Mouse (Mus musculus) CH12.LX (cell line): ENCODE measurements around the gene Tmem238l. TPM values are rescaled to one million over a fixed set of nuclear protein-coding genes. Genes with fewer than 3 reads are reported as not detected.

Experiments used
- DNase-seq: peaks from one replicate; pipeline ENCODE4 v3.0.0-alpha.2; 2013; ENCODE audit errors: extremely low read depth
- H3K27ac ChIP-seq: 2 replicates; pipeline ENCODE4 v1.5.1; 2012; ENCODE audit warnings: low read depth, mild to moderate bottlenecking, control low read depth, moderate library complexity; ENCODE audit not compliant: insufficient read depth
- H3K27me3 ChIP-seq: replicated peaks from 2 replicates; pipeline ENCODE3; 2012; ENCODE audit warnings: inconsistent platforms
- H3K36me3 ChIP-seq, 2 experiments: replicated peaks in 1 of 2; 2 replicates each; pipeline versions ENCODE3 to v1.6.1; 2012; ENCODE audit warnings: inconsistent platforms in 1 of 2, low read length in 1 of 2, mild to moderate bottlenecking in 1 of 2, mixed read lengths in 1 of 2, moderate library complexity in 1 of 2; ENCODE audit not compliant: control insufficient read depth in 1 of 2, insufficient read depth in 1 of 2
- H3K4me1 ChIP-seq, 2 experiments: 2 replicates each; pipeline ENCODE4 v1.6.1; 2012; ENCODE audit warnings: inconsistent platforms in 1 of 2, moderate library complexity in 1 of 2; ENCODE audit not compliant: insufficient read depth in 2 of 2, control insufficient read depth in 1 of 2
- H3K4me2 ChIP-seq: 2 replicates; pipeline ENCODE4 v1.6.1; 2012; ENCODE audit warnings: low read depth, mild to moderate bottlenecking, control low read depth; ENCODE audit not compliant: poor library complexity, insufficient read depth, severe bottlenecking
- H3K4me3 ChIP-seq, 3 experiments: fragments of 150-350 bp in 1 of 3; sonication (generic) in 1 of 3; replicated peaks in 1 of 3; 2 replicates each; pipeline versions ENCODE3 to v1.5.1; 2011 to 2012; ENCODE audit warnings: low read depth in 2 of 3, low read length in 2 of 3, mild to moderate bottlenecking in 2 of 3, moderate library complexity in 2 of 3, control low read depth in 1 of 3, improper control_type of control experiment in 1 of 3, inconsistent platforms in 1 of 3, mixed read lengths in 1 of 3; ENCODE audit not compliant: poor library complexity in 1 of 3
- H3K79me2 ChIP-seq: replicated peaks from 2 replicates; pipeline ENCODE4 v1.6.1; 2012; ENCODE audit warnings: mild to moderate bottlenecking, moderate library complexity; ENCODE audit not compliant: control insufficient read depth, poor library complexity, insufficient read depth, severe bottlenecking; ENCODE audit errors: extremely low read depth
- H3K9ac ChIP-seq: 2 replicates; pipeline ENCODE4 v1.6.1; 2012; ENCODE audit warnings: low read depth, mild to moderate bottlenecking, control low read depth, moderate library complexity; ENCODE audit not compliant: insufficient read depth
- H3K9me3 ChIP-seq: replicated peaks from 2 replicates; pipeline ENCODE3; 2012; ENCODE audit warnings: low read length, inconsistent platforms, mixed read lengths
- CHD2 ChIP-seq: IDR thresholded peaks from 2 replicates; pipeline ENCODE4 v1.6.1; 2011; ENCODE audit warnings: low read length, improper control_type of control experiment
- E2F4 ChIP-seq: IDR thresholded peaks from 2 replicates; pipeline ENCODE4 v1.6.1; 2011; ENCODE audit warnings: low read depth, low read length, improper control_type of control experiment; ENCODE audit not compliant: insufficient replicate concordance
- ELF1 ChIP-seq: IDR thresholded peaks from 2 replicates; pipeline ENCODE4 v1.6.1; 2014; ENCODE audit warnings: low read depth, mild to moderate bottlenecking, inconsistent platforms, low read length, improper control_type of control experiment
- EP300 ChIP-seq: IDR thresholded peaks from 2 replicates; pipeline ENCODE4 v1.6.1; 2011; ENCODE audit warnings: low read length, improper control_type of control experiment
- ETS1 ChIP-seq: conservative IDR thresholded peaks from 2 replicates; pipeline ENCODE4 v1.6.1; 2012; ENCODE audit warnings: low read depth, mild to moderate bottlenecking, inconsistent platforms, low read length, improper control_type of control experiment, moderate library complexity
- GABPA ChIP-seq: IDR thresholded peaks from 2 replicates; pipeline ENCODE4 v1.6.1; 2012; ENCODE audit warnings: low read depth, low read length, improper control_type of control experiment, inconsistent platforms; ENCODE audit not compliant: insufficient replicate concordance
- IRF4 ChIP-seq: IDR thresholded peaks from 2 replicates; pipeline ENCODE4 v1.6.1; 2014; ENCODE audit warnings: low read depth, mild to moderate bottlenecking, inconsistent platforms, low read length, improper control_type of control experiment
- JUN ChIP-seq: IDR thresholded peaks from 2 replicates; pipeline ENCODE4 v1.6.1; 2011; ENCODE audit warnings: low read depth, mild to moderate bottlenecking, low read length, improper control_type of control experiment, moderate library complexity; ENCODE audit not compliant: insufficient read depth
- JUND ChIP-seq: conservative IDR thresholded peaks from 2 replicates; pipeline ENCODE4 v1.6.1; 2011; ENCODE audit warnings: low read depth, low read length, improper control_type of control experiment
- KAT2A ChIP-seq: IDR thresholded peaks from 2 replicates; pipeline ENCODE4 v1.6.1; 2012; ENCODE audit warnings: low read length, improper control_type of control experiment, inconsistent platforms; ENCODE audit not compliant: insufficient replicate concordance
- MAFK ChIP-seq: IDR thresholded peaks from 2 replicates; pipeline ENCODE4 v1.6.1; 2011; ENCODE audit warnings: low read length, improper control_type of control experiment; ENCODE audit not compliant: insufficient replicate concordance
- MAX ChIP-seq: IDR thresholded peaks from 2 replicates; pipeline ENCODE4 v1.6.1; 2011; ENCODE audit warnings: low read length, improper control_type of control experiment
- MXI1 ChIP-seq: IDR thresholded peaks from 2 replicates; pipeline ENCODE4 v1.6.1; 2011; ENCODE audit warnings: mild to moderate bottlenecking, low read depth, low read length, improper control_type of control experiment
- MYC ChIP-seq: IDR thresholded peaks from 2 replicates; pipeline ENCODE4 v1.6.1; 2011; ENCODE audit warnings: low read depth, mild to moderate bottlenecking, improper control_type of control experiment, low read length
- NELFE ChIP-seq: IDR thresholded peaks from 2 replicates; pipeline ENCODE4 v1.6.1; 2011; ENCODE audit warnings: low read depth, low read length, improper control_type of control experiment
- POLR2A ChIP-seq: IDR thresholded peaks from 2 replicates; pipeline ENCODE4 v1.6.1; 2011; ENCODE audit warnings: low read depth, mild to moderate bottlenecking, improper control_type of control experiment, low read length
- POLR2AphosphoS2 ChIP-seq: IDR thresholded peaks from 2 replicates; pipeline ENCODE4 v1.6.1; 2011; ENCODE audit warnings: low read depth, low read length, improper control_type of control experiment
- RAD21 ChIP-seq: IDR thresholded peaks from 2 replicates; pipeline ENCODE4 v1.6.1; 2011; ENCODE audit warnings: low read depth, mild to moderate bottlenecking, low read length, improper control_type of control experiment, moderate library complexity
- RCOR1 ChIP-seq: conservative IDR thresholded peaks from 2 replicates; pipeline ENCODE4 v1.6.1; 2012; ENCODE audit warnings: low read depth, mild to moderate bottlenecking, inconsistent platforms, low read length, improper control_type of control experiment
- SIN3A ChIP-seq: IDR thresholded peaks from 2 replicates; pipeline ENCODE4 v1.6.1; 2012; ENCODE audit warnings: low read length, improper control_type of control experiment, inconsistent platforms
- SMC3 ChIP-seq: IDR thresholded peaks from 2 replicates; pipeline ENCODE4 v1.6.1; 2011; ENCODE audit warnings: low read depth, low read length, improper control_type of control experiment
- TCF12 ChIP-seq: IDR thresholded peaks from 2 replicates; pipeline ENCODE4 v1.6.1; 2014; ENCODE audit warnings: low read depth, mild to moderate bottlenecking, inconsistent platforms, low read length, improper control_type of control experiment
- UBTF ChIP-seq: IDR thresholded peaks from 2 replicates; pipeline ENCODE4 v1.6.1; 2012; ENCODE audit warnings: low read depth, mild to moderate bottlenecking, inconsistent platforms, low read length, improper control_type of control experiment, moderate library complexity
- ZC3H11A ChIP-seq: IDR thresholded peaks from 2 replicates; pipeline ENCODE4 v1.6.1; 2012; ENCODE audit warnings: low read depth, mild to moderate bottlenecking, inconsistent platforms, low read length, improper control_type of control experiment
- ZMIZ1 ChIP-seq: IDR thresholded peaks from 2 replicates; pipeline ENCODE4 v1.6.1; 2012; ENCODE audit warnings: low read depth, mild to moderate bottlenecking, inconsistent platforms, low read length, improper control_type of control experiment
- ZNF384 ChIP-seq: IDR thresholded peaks from 2 replicates; pipeline ENCODE4 v1.6.1; 2012; ENCODE audit warnings: low read depth, low read length, improper control_type of control experiment, inconsistent platforms
- dilution Hi-C: fragments of 300-500 bp; cut with MboI; formaldehyde crosslinking; loops from 2 replicates; pipeline ENCODE4 v1.14.3; 2020; ENCODE audit warnings: low sequenced_read_pairs; ENCODE audit not compliant: extremely low pct_unique_long_range_greater_than_20kb, extremely low pct_ligation_motif_present
- in situ Hi-C: fragments of 300-500 bp; cut with MboI; formaldehyde crosslinking; loops from 3 replicates; pipeline ENCODE4 v1.14.3; 2019; ENCODE audit warnings: low sequenced_read_pairs, low pct_ligation_motif_present, low pct_unique_long_range_greater_than_20kb, mixed read lengths
- polyA plus RNA-seq: library from polyadenylated mRNA; unstranded; fragments of >175 nt; gene quantifications from 2 replicates; pipeline ENCODE4 v1.2.1, GENCODE M21; 2012; ENCODE audit warnings: low read depth; ENCODE audit not compliant: insufficient read length
- total RNA-seq, 2 experiments: library from RNA; depleted of rRNA; stranded (reverse); fragments of 300-350 nt in 1 of 2; fragments of >200 nt in 1 of 2; gene quantifications; 2 replicates each; pipeline ENCODE4 v1.2.3; 2012 to 2014

Tmem238l gene
- total and polyA plus RNA-seq, 3 experiments: not detected

DNA sequence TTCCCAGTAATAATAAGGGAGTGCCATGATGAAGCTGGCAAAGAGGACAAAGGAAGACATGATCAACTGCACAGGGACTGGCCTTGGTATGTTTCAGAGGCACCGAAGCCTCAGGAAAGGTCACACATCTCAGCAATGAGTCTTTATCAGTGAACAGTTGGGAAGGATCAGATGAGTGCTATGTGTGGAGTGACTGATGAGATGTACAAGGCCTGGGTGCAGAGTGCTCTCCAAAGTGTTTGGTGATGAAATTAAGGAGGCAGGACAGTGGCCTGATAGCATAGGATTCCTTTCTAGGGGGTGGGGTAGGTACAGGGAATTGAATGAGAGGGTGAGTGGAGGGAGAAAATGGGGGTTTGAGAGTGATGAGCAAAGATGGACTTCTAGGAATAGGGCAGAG lies 7.0 kb downstream of the Tmem238l start:
- Histone ChIP-seq H3K79me2 (no peaks in the 10 kb centered on the region), H3K4me2 (no peak overlapping the region), H3K36me3 (no peaks in the 10 kb centered on the region), H3K9me3 (no peaks in the 10 kb centered on the region), H3K4me1 (0 out of 4 replicates have a peak, but pooled peaks cover 0 to 3% of the 10 kb centered on the region in 2 experiments), H3K27me3 (peaks cover 54% of the 10 kb centered on the region), H3K9ac (no peak overlapping the region), H3K27ac (no peak overlapping the region), H3K4me3 (no peak overlapping the region)
- in situ Hi-C loops: no loop called here
- dilution Hi-C loops: no loop called here
- DNase-seq: no peak
- TF ChIP-seq MAX (no peak), TCF12 (no peak), SIN3A (no peak), RCOR1 (no peak), MAFK (no peak), E2F4 (no peak), KAT2A (no peak), ZMIZ1 (no peak), UBTF (no peak), IRF4 (no peak), ETS1 (no peak), POLR2A (no peak)

GRCm38 (mm10) chr11:66966500-66967116 lies 10.2 kb downstream of the Tmem238l start:
- DNase-seq: no peak
- no peaks in the 10 kb centered on the region for H3K79me2 ChIP-seq
- H3K9ac ChIP-seq: no peak overlapping the region
- in situ Hi-C loops: no loop called here
- no peak overlapping the region for H3K4me2 ChIP-seq
- peaks cover 0 to 4% of the 10 kb centered on the region in 2 experiments; a peak in 2 of 4 replicates for H3K4me1 ChIP-seq
- no peak overlapping the region for H3K4me3 ChIP-seq
- dilution Hi-C loops: no loop called here
- no peaks in the 10 kb centered on the region for H3K36me3 ChIP-seq
- H3K27me3 ChIP-seq: peaks cover 64% of the 10 kb centered on the region
- no peak overlapping the region for H3K27ac ChIP-seq
- no peaks in the 10 kb centered on the region for H3K9me3 ChIP-seq
- no peak for TF ChIP-seq EP300
- no peak for TF ChIP-seq CHD2
- TF ChIP-seq JUN: no peak
- no peak for TF ChIP-seq ELF1
- no peak for TF ChIP-seq NELFE
- no peak for TF ChIP-seq JUND
- TF ChIP-seq SMC3: no peak
- no peak for TF ChIP-seq ZC3H11A
- TF ChIP-seq GABPA: no peak
- TF ChIP-seq MAFK: no peak
- no peak for TF ChIP-seq MXI1
- TF ChIP-seq POLR2AphosphoS2: no peak
- TF ChIP-seq ZNF384: no peak
- TF ChIP-seq MYC: no peak
- no peak for TF ChIP-seq MAX
- no peak for TF ChIP-seq TCF12
- TF ChIP-seq RAD21: no peak
